Mouse (Mus musculus): ENCODE data around the gene Mgat4e.

The Mgat4e gene

DNA sequence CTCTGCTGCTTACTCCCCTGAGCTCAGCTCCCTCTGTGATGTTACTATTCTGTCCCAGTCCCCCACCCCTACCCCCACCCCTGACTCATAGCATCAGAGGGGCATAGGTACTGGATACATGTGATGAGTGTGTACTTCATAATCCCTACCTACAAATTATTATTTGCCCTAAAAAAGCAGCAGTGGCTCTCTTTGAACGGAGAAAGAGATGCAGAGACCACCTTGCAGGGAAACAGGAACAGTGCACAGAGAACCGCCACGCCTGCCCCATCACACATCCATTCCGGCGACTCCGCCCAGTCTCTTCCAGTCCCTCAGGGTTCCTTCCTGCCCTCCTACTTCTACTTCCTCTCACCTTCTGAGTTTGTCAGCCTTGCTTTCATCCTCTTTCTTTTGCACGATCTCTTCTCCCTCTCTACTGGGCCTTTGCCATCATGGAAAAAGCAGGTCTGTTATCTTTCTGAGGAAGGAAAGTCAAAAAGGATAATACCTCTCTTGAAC lies at the start of gene Mgat4e:
TSS of gene Mgat4e (minus strand) at position 51 of the 501 bp plus-strand sequence.
- in situ Hi-C loops (cut with MboI, MseI) = no loop called here

DNA sequence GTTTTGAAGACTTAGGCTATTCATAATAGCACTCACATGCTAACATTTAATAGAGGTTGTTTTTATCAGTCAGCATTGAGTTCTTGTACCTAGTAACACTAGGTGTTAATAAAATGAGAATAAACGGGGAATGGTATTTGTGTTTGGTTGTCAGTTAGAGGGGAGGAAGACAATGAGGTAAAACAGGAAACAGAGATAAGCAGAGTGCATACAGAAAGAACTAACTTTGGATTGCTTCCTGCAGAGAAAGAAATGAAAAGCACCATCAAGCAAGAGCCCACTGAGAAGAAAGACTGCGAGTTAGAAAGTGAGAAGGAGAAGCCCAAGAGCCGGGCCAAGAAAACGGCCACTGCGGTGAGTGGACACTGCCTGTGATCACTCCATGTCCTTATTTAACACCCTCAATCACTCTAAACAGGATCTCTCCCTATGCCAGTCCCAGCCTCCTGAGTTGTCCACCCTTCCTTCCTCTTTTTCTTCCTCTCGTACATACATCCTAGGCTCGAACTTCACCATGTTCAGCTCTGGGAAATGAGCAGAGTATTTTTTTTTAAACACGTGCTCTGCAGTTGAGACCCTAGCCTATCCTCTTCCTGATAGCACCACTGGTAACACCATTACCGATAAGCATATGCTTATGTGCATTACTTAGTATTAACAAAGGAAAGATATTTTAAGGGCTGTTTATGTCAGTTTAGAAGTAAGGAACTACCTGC lies 48.0 kb upstream of the Mgat4e start:
- in situ Hi-C loops (cut with MboI, MseI) = loop anchor here (10.0 kb wide), 1 partner anchor 73 kb away; no protein-coding TSS in a partner anchor

DNA sequence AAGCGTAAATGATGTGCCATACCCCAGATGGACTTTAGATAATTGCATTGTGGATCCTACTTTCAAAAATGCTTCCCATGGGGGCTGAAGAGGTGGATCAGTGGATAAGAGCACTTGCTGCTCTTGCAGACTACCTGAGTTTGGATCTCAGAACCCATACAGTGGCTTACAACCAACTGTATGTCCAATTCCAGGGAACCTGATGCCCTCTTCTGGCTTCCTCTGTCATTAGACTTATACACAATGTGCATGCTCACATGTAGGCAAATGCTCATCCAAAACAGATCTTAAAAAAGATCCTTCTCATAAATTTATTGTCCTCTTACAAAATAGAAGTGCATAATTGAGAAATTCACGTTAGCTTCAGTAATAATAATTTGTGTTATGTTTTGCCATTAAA lies 42.3 kb upstream of the Mgat4e start:
- in situ Hi-C loops (cut with MboI, MseI) = loop anchor here (10.0 kb wide), 1 partner anchor 67 kb away; no protein-coding TSS in a partner anchor

DNA sequence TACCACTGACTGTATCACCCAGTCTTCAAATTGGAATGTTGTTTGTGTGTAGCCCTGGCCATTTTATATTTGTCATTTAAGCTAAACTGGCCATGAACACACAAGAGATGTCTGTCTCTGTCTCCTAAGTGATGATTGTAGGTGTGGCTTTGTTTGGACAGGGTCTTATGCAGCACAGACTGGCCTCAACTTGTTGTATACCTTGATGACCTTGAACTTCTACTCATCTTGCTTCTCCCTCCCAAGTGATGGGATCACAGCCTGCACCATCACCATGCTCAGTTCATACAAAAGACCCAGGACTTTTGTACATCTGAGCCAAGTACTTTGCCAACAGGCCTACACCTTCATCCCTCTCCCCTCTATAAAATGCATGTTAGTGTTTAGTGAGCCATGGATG lies 40.2 kb upstream of the Mgat4e start:
- in situ Hi-C loops (cut with MboI, MseI) = loop anchor here (10.0 kb wide), 1 partner anchor 65 kb away; no protein-coding TSS in a partner anchor

DNA sequence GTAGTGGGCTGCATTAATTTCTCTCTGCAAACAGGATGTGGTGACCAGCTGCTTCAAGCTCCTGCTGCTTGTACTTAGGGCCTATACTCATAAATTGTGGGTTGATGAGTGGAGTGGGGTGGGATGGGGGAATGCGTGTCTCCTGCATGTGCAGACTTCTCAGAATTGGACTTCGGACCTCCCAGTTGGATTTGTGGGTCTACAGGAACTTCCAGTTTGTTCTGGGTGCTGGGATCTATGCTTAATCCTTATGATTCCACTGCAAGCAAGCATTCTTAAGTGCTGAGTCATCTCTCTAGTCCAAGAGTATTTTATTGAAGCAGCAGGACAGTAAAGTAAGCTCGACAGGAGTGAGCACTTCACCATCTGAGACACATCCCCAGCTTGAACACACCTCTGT lies 34.1 kb upstream of the Mgat4e start:
- in situ Hi-C loops (cut with MboI, MseI) = no loop called here

DNA sequence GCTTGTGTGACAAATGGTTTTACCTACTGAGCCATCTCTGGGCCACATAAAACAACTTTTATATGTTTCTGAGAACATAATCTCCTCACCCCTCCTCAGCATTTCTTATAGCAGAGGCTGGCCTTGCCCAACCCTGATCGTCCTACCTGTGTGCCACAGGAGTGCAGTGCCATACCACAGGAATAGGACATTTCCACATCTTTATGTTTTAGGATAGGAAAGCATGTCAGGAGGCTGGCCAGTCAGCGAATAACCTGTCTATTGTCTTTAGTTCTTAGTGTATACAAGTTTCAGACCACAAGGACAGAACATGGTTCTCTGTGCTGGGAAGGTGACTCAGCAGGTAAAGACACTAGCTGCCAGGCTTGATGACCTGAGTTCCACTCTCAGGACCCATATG lies 31.3 kb upstream of the Mgat4e start:
- in situ Hi-C loops (cut with MboI, MseI) = no loop called here

DNA sequence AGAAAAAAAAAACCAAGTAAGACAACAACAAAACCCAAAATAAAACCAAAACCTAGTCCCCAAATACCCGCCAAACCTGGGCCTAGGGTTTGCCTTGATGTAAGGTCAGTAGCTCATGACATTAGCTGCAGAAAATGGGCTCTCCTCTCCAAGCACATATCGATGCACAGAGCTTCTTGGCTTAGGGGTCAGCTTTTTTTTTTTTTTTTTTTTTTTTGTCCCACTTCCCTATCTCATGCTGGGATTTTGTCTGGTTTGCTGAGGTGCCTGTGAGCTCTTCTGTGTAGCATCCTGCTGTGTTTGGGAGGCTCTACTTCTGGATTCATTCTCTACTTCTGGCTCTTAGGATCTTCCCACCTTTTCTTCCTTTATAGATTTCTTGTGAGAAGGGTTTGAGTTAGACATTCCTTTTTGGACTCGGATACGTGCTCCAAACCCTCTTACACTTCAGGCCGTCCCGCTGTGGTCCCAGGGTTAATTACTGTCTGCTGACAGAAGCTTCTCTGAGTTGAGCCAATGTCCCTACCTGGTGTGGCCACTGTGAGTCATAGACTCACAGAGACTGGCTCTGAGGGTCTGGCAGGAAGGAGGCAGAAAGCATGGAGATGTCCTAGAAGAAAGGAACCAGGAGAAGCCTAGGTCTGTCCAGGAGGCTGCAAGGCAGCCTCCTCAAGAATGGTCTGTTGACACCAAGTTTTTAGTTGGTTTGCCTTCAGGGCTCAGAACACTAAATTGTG lies 28.1 kb upstream of the Mgat4e start:
- in situ Hi-C loops (cut with MboI, MseI) = no loop called here

DNA sequence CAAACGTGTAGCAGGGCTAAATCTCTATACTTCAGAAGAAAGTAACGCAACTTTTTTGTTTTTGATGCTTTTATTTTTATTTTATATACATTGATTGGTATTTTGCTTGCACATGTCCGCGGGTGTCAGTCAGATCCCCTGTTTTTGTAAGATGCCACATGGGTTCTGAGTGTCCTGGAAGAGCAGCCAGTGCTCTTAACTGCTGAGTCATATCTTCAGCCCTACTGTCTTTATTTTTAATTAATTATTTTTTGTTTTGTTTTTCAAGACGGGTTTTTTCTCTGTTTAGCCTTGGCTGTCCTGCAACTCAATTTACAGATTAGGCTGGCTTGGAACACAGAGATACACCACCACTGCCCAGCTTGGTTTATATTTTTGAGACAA lies 24.4 kb upstream of the Mgat4e start:
- in situ Hi-C loops (cut with MboI, MseI) = no loop called here

DNA sequence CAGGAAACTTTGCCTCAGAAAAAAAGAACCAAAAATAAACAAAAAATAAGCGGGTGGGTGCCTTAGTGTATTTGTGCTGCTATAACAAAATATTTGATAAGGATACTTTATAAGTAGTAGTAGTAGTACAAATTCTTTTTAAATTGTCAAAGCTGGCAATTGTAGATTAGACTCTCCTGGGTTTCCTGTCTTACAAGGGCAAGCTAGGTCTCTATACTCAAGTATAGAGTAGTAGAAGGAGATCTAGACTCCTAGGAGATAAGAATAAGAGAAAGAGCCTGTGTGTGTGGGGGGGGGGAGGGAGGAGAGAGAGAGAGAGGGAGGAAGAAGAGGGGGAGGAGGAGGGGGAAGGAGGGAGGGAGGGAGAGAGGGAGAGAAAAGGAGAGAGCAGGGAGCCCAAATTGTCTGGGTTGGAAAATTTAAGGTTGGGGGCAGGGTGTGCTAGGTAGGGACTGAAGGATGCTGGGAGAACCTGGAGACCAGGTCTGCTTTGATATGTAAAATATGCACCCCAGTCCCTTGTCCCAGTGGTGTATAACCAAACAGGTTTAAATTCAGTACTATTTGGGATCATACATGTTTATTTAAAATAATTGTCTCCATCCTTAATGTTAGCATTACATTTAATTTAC lies 23.9 kb upstream of the Mgat4e start:
- in situ Hi-C loops (cut with MboI, MseI) = no loop called here

DNA sequence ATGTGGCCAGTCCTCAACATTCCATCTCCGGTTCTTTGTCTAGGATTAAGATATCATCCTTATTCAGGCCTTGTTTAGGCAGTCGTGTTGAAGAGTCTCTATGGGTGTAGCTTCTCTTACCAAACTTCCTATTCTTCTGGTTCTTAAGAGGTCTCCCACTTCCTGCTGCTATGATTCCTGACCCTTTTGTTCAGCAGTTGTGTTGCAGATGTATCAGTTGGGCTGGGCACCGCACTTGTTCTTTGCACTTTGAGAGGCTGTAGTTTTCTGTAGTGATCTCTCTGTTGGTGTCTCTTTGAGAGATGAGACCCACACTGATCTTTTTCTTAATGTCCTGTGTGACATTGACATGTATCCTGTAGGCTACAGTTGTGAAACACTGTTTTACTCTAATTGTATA lies 21.1 kb upstream of the Mgat4e start:
- in situ Hi-C loops (cut with MboI, MseI) = no loop called here

DNA sequence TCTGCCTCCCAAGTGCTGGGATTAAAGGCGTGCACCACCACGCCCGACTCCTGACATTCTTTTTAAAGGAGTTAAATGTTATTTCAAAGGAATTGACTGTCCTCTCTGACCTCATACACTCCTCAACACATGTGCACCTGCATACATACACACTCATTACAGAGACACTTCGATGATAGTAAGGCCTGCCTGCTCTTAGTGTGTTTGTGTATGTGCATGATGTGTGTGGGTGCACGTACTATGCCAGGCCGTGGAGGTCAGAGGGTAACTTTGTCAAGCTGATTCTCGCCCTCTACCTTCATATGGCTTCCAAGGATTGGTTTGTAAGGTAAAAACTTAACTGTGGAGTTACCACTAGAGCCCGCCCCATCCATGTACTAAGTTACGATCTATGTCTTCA lies 20.7 kb upstream of the Mgat4e start:
- in situ Hi-C loops (cut with MboI, MseI) = no loop called here

DNA sequence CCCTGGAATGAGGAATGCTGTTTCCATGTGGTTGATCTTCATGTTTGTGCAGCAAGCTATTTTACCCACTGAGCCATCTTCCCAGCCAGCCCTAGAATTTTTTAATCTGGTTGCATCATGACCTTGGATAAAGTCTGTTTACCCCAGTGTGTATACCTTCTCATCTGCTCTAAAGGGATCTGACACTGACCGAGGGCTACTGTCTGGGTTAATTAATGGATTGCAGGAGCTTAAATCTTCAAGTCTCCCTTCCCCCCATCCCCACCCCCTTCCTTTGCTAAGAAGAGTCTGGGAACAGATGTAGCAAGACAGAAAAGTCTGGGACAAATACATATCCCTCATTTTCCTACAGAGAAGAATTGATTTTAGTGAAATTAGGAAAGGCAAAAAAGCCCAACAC lies 18.0 kb upstream of the Mgat4e start:
- in situ Hi-C loops (cut with MboI, MseI) = no loop called here

DNA sequence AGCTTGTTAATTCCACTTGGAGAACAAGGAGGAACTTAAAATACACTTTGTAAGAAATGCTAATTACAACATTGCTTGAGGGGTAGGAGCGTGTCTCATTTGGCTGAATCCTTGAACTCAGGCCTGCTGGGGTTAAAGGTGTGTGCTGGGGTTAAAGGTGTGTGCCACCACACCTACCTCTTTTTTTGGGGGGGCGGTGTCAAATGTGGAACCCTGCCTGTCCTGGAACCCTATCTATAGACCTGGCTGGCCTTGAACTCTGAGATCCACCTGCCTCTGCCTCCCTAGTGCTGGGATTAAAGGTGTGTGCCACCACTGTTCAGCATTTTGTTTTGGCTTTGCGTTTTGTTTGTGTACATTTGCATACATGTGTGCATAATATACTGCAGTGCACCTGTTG lies 14.2 kb upstream of the Mgat4e start:
- in situ Hi-C loops (cut with MboI, MseI) = no loop called here

DNA sequence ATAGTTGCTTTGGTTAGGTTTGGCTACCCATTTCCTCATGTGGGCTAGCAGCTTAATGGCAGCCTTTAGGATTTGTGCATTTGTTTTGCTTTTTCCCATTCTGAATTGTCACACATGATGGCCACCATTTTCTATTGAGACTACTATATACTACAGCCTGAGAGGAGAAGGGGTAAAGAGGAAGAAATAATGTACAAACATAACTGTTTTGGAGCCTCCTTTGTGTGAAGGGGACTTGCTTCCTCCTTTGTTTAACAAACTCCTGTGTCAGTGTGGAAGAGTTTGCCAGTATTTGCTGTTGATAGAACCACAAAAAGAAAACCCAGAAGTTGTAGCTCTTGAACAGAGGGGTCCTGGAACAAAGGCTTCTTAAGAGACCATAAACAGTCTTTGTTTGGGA lies 13.0 kb upstream of the Mgat4e start:
- in situ Hi-C loops (cut with MboI, MseI) = no loop called here

DNA sequence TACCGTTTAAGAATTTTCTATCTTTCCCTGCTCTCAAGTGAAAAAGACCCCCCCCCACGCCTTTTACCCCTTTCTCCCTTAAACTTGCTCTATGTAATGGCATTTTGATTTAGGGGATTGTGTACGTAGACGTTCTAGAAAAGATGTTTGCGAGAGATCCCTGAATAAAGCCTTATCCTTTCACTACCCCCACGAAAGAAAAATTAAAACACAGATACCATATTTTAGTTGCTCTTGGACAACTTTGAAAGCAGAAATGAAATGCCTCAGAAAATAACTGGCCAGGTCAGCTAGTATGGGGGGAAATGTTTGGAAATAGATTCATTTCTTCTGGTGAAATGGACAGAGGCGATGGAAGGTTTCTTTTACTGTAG lies 12.3 kb upstream of the Mgat4e start:
- in situ Hi-C loops (cut with MboI, MseI) = no loop called here

DNA sequence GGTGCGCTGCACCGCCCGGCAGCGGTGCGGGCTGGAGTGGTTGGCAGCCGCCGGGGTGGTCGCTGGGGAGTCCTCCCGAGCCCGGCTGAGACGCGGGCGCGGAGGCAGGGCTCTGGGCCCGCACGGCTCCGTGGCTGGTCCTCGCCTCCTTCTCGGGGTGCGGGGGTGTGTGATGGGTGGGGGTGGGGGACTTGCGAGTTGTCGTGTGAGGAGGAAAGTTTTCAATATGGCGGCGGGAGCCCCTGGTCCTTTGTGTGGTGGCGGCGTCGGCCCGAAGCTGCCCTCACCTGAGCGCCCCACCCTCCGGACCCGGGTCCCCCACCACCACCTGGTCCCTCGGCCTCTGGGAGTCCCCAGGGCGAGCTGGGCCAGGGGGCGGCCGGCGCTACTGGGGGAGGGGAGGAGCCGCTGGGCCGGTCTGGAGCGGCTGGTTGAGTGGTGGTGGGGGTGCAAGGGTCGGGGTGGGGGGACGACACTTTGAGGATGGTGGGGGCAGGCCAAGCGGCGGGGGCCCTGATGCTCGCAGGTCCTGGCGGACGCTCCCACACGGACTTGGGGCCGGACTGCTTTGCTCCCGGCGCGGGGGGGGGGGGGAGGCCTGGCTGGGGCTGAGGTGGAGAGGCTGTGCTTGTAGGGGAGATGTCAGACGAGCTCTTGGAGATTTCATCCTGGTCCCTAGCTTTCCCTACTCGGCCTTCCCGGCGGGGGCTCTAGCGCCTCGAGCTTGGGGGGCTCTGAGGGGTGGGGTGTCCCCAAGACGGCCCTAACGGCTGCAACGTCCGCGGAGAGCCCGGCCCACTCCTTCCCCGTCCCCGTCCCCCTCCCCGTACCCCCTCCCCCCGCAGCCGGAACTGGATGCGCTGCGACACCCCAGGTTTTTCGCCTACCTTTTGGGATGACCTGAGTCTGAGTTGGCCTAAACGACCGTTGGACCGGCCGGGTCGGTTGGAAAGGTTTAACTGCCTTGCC lies 11.6 kb upstream of the Mgat4e start:
- in situ Hi-C loops (cut with MboI, MseI) = no loop called here

DNA sequence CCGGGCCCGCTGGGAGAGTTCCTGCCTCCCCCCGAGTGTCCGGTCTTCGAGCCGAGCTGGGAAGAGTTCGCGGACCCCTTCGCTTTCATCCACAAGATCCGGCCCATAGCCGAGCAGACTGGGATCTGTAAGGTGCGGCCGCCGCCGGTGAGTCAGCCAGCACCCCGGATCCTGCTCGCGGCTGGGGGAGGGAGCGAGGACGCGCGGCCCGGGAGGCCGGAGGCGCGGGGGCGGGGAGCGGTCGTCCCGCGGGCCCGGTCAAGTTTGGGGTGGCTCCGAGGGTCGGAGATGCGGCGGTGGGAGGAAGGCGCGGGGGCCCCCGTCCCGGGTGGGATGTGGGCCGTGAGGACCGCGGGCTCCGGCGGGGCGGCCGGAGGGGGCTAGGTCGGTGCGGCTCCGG lies 10.9 kb upstream of the Mgat4e start:
- in situ Hi-C loops (cut with MboI, MseI) = no loop called here

DNA sequence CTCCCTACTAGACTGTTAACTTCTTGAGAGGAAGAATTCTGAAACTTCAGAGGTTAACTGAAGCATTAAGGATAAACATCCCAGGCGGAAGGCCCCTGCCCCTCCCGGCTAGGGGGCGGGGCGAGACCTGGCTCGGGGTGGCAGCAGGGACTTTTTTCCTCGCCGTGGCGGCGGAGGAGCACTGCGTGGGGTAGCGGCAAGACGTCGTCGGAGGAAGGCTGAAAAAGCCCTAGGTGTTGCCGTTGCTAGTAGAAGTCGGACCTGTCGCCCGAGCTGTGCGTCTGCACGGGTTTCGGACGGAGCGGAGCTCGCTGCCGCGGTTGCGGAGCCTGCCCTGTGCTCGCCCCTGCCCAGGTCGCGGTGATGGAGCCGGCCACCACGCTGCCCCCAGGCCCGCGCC lies 10.5 kb upstream of the Mgat4e start, which contains the start of gene Kdm5b:
TSS of gene Kdm5b (plus strand) at position 196 of the 400 bp plus-strand sequence.
- in situ Hi-C loops (cut with MboI, MseI) = no loop called here

DNA sequence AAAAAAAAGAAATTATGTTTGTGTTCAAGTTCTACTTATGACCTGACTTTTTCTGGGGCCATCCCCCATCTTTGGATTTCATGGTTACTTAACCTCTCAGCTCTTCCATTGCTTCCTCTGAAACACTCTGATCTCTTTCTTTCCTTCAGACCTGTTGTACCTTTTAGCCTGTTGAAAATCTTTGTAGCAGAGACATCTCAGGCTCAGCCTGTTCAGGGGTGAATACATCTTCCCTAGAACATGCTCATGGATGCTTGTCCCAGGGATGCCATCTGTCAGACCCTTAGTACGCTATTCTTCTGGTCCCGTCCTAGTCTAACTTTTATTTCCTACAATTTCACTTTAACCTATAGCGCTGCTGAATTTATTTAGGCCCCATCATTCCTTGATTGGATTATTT lies 9.7 kb upstream of the Mgat4e start:
- in situ Hi-C loops (cut with MboI, MseI) = no loop called here

DNA sequence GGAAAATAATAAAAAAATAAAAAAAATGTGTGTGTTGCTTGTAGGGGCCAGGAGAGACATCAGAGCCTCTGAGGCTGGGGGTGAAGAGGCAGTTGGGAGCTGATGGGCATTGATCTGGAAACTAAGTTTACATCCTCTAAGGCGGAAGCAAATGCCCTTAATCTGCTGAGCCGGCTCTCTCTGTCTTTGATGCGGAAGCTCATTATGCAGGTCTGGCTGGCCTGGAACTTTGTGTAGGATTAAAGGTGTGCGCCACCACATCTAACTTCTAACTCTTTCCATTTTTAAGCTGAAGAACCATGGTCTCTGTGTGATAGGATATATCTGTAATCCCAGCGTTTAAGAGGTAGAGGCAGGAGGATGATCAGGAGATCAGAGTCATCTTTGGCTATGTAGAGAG lies 9.0 kb upstream of the Mgat4e start:
- in situ Hi-C loops (cut with MboI, MseI) = no loop called here

DNA sequence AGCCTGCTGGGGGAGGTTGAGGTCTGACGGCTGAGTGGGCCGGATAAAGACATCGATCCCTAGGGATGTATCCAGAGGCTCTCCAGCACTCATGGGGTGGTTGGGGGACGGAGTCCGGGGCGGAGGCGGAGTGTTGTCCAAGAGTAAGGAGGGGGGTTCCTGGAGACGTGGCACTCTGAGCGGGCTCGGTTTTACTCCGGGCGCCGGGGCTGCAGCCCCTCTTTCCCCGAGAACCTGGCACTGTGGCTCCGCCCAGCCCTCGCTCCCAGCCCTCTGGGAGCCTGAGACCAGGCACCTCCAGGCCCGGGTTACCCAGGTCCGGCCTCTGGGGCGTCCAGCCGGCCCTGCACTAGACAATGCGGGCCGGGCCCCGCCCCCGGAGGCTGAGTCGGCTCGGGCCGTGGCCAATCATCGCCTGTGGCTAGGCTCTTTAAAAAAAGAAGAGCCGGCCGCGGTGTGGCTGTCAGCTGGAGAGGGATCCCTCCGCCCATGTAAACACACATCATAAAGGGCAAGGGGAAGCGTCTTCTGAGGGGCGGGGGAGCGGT lies 7.3 kb upstream of the Mgat4e start:
- in situ Hi-C loops (cut with MboI, MseI) = no loop called here
